Mouse (Mus musculus): ENCODE results near the gene Cpz. TPM values are rescaled to one million over a fixed set of nuclear protein-coding genes. Genes with fewer than 3 reads are reported as not detected.

The Cpz gene
- polyA plus RNA-seq, 1 experiment: not detected

- H3K4me1 ChIP-seq: peaks cover 25% of the 10 kb centered on the region
- H3K27me3 ChIP-seq (replicated peaks): peaks cover 4% of the 10 kb centered on the region
- no peaks in the 10 kb centered on the region for H3K9me3 ChIP-seq
- no peak overlapping the region for H3K4me3 ChIP-seq (replicated peaks)
- no peak for TF ChIP-seq FLI1 (IDR thresholded peaks at IDR 0.05; ENCODE audit: low read length)
- H3K36me3 ChIP-seq (replicated peaks; ENCODE audit: low read length): peaks cover 77% of the 10 kb centered on the region
Measured at GRCm38 (mm10) chr5:35556393-35556792, 30.9 kb upstream of the Cpz start.

GRCm38 (mm10) chr5:35552838-35553539 is 27.5 kb upstream of the Cpz start:
- TF ChIP-seq FLI1 (IDR thresholded peaks at IDR 0.05; ENCODE audit: low read length) (no peak), GATA1 (IDR thresholded peaks at IDR 0.05; ENCODE audit: borderline replicate concordance, low read length) (no peak)
- Histone ChIP-seq H3K27me3 (replicated peaks) (peaks cover 4% of the 10 kb centered on the region), H3K9me3 (peaks cover 2% of the 10 kb centered on the region), H3K4me3 (replicated peaks) (no peak overlapping the region), H3K4me1 (no peaks in the 10 kb centered on the region), H3K36me3 (replicated peaks; ENCODE audit: low read length) (peaks cover 44% of the 10 kb centered on the region)

- no peaks in the 10 kb centered on the region for H3K4me1 ChIP-seq
Measured at GRCm38 (mm10) chr5:35551855-35552837, 26.6 kb upstream of the Cpz start.

GRCm38 (mm10) chr5:35546127-35546526 is 20.6 kb upstream of the Cpz start:
- H3K36me3 ChIP-seq (replicated peaks; ENCODE audit: low read length): no peaks in the 10 kb centered on the region
- TF ChIP-seq GATA1 (IDR thresholded peaks at IDR 0.05; ENCODE audit: borderline replicate concordance, low read length) (no peak), FLI1 (IDR thresholded peaks at IDR 0.05; ENCODE audit: low read length) (no peak)
- H3K4me1 ChIP-seq: no peaks in the 10 kb centered on the region; the same call in 1 of the 2 replicates
- no peak overlapping the region for H3K4me3 ChIP-seq (replicated peaks)
- H3K27me3 ChIP-seq (replicated peaks): peaks cover 25% of the 10 kb centered on the region
- peaks cover 5% of the 10 kb centered on the region for H3K9me3 ChIP-seq

More at GRCm38 (mm10) chr5:35551855-35552837, 26.6 kb upstream of the Cpz start:
- peaks cover 36% of the 10 kb centered on the region for H3K36me3 ChIP-seq (replicated peaks; ENCODE audit: low read length)
- TF ChIP-seq GATA1 (IDR thresholded peaks at IDR 0.05; ENCODE audit: borderline replicate concordance, low read length): no peak
- no peak for TF ChIP-seq FLI1 (IDR thresholded peaks at IDR 0.05; ENCODE audit: low read length)
- H3K4me3 ChIP-seq (replicated peaks): no peak overlapping the region
- H3K27me3 ChIP-seq (replicated peaks): peaks cover 7% of the 10 kb centered on the region
- H3K9me3 ChIP-seq: peaks cover 5% of the 10 kb centered on the region

- peaks cover 4% of the 10 kb centered on the region for H3K9me3 ChIP-seq
- H3K27me3 ChIP-seq (replicated peaks): peaks cover 49% of the 10 kb centered on the region
- TF ChIP-seq FLI1 (IDR thresholded peaks at IDR 0.05; ENCODE audit: low read length) (no peak), GATA1 (IDR thresholded peaks at IDR 0.05; ENCODE audit: borderline replicate concordance, low read length) (no peak)
- H3K4me3 ChIP-seq (replicated peaks): no peak overlapping the region
- no peaks in the 10 kb centered on the region; the same call in 1 of the 2 replicates for H3K4me1 ChIP-seq
- H3K36me3 ChIP-seq (replicated peaks; ENCODE audit: low read length): no peaks in the 10 kb centered on the region
Measured at GRCm38 (mm10) chr5:35541059-35541790, 15.7 kb upstream of the Cpz start.

- H3K4me1 ChIP-seq: no peaks in the 10 kb centered on the region; the same call in 1 of the 2 replicates
- peaks cover 55% of the 10 kb centered on the region for H3K27me3 ChIP-seq (replicated peaks)
- H3K4me3 ChIP-seq (replicated peaks): no peak overlapping the region
- no peak for TF ChIP-seq GATA1 (IDR thresholded peaks at IDR 0.05; ENCODE audit: borderline replicate concordance, low read length)
- TF ChIP-seq FLI1 (IDR thresholded peaks at IDR 0.05; ENCODE audit: low read length): no peak
- no peaks in the 10 kb centered on the region for H3K36me3 ChIP-seq (replicated peaks; ENCODE audit: low read length)
- peaks cover 10% of the 10 kb centered on the region for H3K9me3 ChIP-seq
Measured at GRCm38 (mm10) chr5:35540555-35540954, 15.1 kb upstream of the Cpz start.

- peaks cover 55% of the 10 kb centered on the region for H3K27me3 ChIP-seq (replicated peaks)
- H3K4me1 ChIP-seq: no peaks in the 10 kb centered on the region; the same call in 1 of the 2 replicates
- no peak overlapping the region for H3K4me3 ChIP-seq (replicated peaks)
- no peaks in the 10 kb centered on the region for H3K36me3 ChIP-seq (replicated peaks; ENCODE audit: low read length)
- TF ChIP-seq FLI1 (IDR thresholded peaks at IDR 0.05; ENCODE audit: low read length) (no peak), GATA1 (IDR thresholded peaks at IDR 0.05; ENCODE audit: borderline replicate concordance, low read length) (no peak)
- peaks cover 10% of the 10 kb centered on the region for H3K9me3 ChIP-seq
Measured at GRCm38 (mm10) chr5:35539576-35539975, 14.1 kb upstream of the Cpz start.

GRCm38 (mm10) chr5:35538022-35538421 is 12.5 kb upstream of the Cpz start:
- Histone ChIP-seq H3K36me3 (replicated peaks; ENCODE audit: low read length) (no peaks in the 10 kb centered on the region), H3K9me3 (peaks cover 10% of the 10 kb centered on the region), H3K27me3 (replicated peaks) (peaks cover 43% of the 10 kb centered on the region), H3K4me3 (replicated peaks) (no peak overlapping the region), H3K4me1 (no peaks in the 10 kb centered on the region)
- TF ChIP-seq GATA1 (IDR thresholded peaks at IDR 0.05; ENCODE audit: borderline replicate concordance, low read length): no peak
- no peak for TF ChIP-seq FLI1 (IDR thresholded peaks at IDR 0.05; ENCODE audit: low read length)

GRCm38 (mm10) chr5:35537474-35537873 is 12.0 kb upstream of the Cpz start:
- H3K4me1 ChIP-seq: no peaks in the 10 kb centered on the region
- peaks cover 10% of the 10 kb centered on the region for H3K9me3 ChIP-seq
- no peak overlapping the region for H3K4me3 ChIP-seq (replicated peaks)
- no peak for TF ChIP-seq GATA1 (IDR thresholded peaks at IDR 0.05; ENCODE audit: borderline replicate concordance, low read length)
- no peak for TF ChIP-seq FLI1 (IDR thresholded peaks at IDR 0.05; ENCODE audit: low read length)
- peaks cover 43% of the 10 kb centered on the region for H3K27me3 ChIP-seq (replicated peaks)
- no peaks in the 10 kb centered on the region for H3K36me3 ChIP-seq (replicated peaks; ENCODE audit: low read length)
